8 mouse cellular contexts compared by ENCODE assay signal in genomic region chr13:96594070-96594469, GRCm38 (mm10).
"Had no signal": no experiment of that assay in that cellular context is flagged by ENCODE, and none has a peak within 500 bp of the region (broad histone marks: within the 10 kb centered on the region; RNA-seq: fewer than 3 reads in every experiment).

No protein-coding gene starts in this region.

- H3K4me3 ChIP-seq: limb, embryonic 15.5 days; neural tube, embryonic 13.5 days; stomach, embryonic 15.5 days had no signal

- H3K4me2 ChIP-seq: limb, embryonic 15.5 days; neural tube, embryonic 13.5 days; stomach, embryonic 15.5 days had no signal

- H3K36me3 ChIP-seq: stomach, embryonic 15.5 days had no signal

- H3K9me3 ChIP-seq: limb, embryonic 15.5 days; neural tube, embryonic 13.5 days; stomach, embryonic 15.5 days had no signal

- H3K27ac ChIP-seq: limb, embryonic 15.5 days; liver, embryonic 14.5 days; neural tube, embryonic 13.5 days; stomach, embryonic 15.5 days had no signal

- H3K9ac ChIP-seq: limb, embryonic 15.5 days; liver, embryonic 14.5 days; neural tube, embryonic 13.5 days; stomach, embryonic 15.5 days had no signal

- DNase-seq: lung, adult 18-20 months; right cerebral cortex, postnatal 14 days; thymus, adult 2 months; thymus, postnatal 25 days had no signal

- H3K27me3 ChIP-seq: limb, embryonic 15.5 days; neural tube, embryonic 13.5 days; stomach, embryonic 15.5 days had no signal
